ENCODE assay signal across 21 mouse cellular contexts in the genomic region with DNA sequence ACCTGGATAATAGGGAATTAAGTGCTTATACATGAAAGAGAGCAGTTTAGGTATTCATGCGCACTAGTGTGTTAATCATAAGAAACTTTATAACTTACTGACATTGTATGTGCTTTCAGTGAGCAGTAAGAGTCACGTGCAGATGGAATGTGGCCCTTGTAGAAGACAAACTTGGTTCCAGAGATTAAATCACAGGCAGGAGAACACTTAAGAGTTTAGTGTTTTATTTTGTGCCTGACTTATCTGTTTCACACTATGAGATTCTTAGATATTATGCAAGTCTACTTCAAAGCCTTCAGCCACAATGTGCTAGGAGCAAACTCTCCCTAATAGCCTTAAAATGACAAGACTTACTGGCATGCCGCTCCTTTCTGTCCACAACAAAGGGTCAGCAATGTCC.
DNase-seq lines count a peak whose midpoint lies in the region; ATAC-seq and TF ChIP-seq lines count a peak whose summit lies in the region.
"Had no signal": no experiment of that assay in that cellular context is flagged by ENCODE, and none has a peak within 500 bp of the region (broad histone marks: within the 10 kb centered on the region; RNA-seq: fewer than 3 reads in every experiment).

No protein-coding gene starts in this region.

- no peak overlapping the region for H3K4me3 ChIP-seq in lung, postnatal 0 days (ENCODE audit: low read depth, low read length)
- no peak overlapping the region for H3K4me3 ChIP-seq in lung, adult 2 months (replicated peaks; ENCODE audit: extremely low read depth, low read depth, low read length)
- H3K4me3 ChIP-seq: embryonic facial prominence, embryonic 13.5 days; embryonic facial prominence, embryonic 15.5 days; erythroblast, embryonic 14.5 days; forebrain, embryonic 10.5 days; forebrain, embryonic 12.5 days had no signal

- no peak for TF ChIP-seq CTCF in lung, postnatal 0 days (IDR thresholded peaks at IDR 0.05)
- no peak for TF ChIP-seq CTCF in lung, adult 2 months (IDR thresholded peaks at IDR 0.05; ENCODE audit: insufficient read depth, low read length)

- no peaks in the 10 kb centered on the region for H3K27me3 ChIP-seq in lung, postnatal 0 days (replicated peaks; ENCODE audit: insufficient read depth, low read length)
- H3K27me3 ChIP-seq: embryonic facial prominence, embryonic 13.5 days; embryonic facial prominence, embryonic 15.5 days; forebrain, embryonic 12.5 days had no signal

- TF ChIP-seq EP300 in lung, postnatal 0 days (IDR thresholded peaks at IDR 0.05), result peak; percentile 89

- no peak overlapping the region for H3K4me2 ChIP-seq in lung, postnatal 0 days (replicated peaks; ENCODE audit: low read depth, low read length)
- H3K4me2 ChIP-seq: embryonic facial prominence, embryonic 13.5 days; embryonic facial prominence, embryonic 15.5 days; forebrain, embryonic 12.5 days had no signal

- peak; percentile 59 for DNase-seq in lung, postnatal 0 days (ENCODE audit: low spot score)
- DNase-seq in lung, adult 2 months, result no peak
- DNase-seq in lung, postnatal 36 days, result peak; percentile 26
- no peak for DNase-seq in lung, postnatal 14 days
- DNase-seq: adrenal gland, adult 2 months; adrenal gland, postnatal 10 days; adrenal gland, postnatal 25 days; cerebellum, adult 11 months; cerebellum, adult 18-20 months; cerebellum, adult 8-10 months; cerebellum, adult 9-11 months; cerebellum, postnatal 14 days; cerebellum, postnatal 36 days; embryo, embryonic 11 days had no signal

- no peak for TF ChIP-seq POLR2A in lung, adult 2 months (IDR thresholded peaks at IDR 0.05; ENCODE audit: borderline replicate concordance, extremely low read depth, low read depth, low read length)

- WGBS in lung, postnatal 0 days, result 48% methylated on average over 3 of the region's 3 CpGs
- 69% methylated on average over 3 of the region's 3 CpGs for WGBS in lung, adult 2 months

- H3K9me3 ChIP-seq in lung, postnatal 0 days (ENCODE audit: low read length), result no peaks in the 10 kb centered on the region
- H3K9me3 ChIP-seq: embryonic facial prominence, embryonic 13.5 days; embryonic facial prominence, embryonic 15.5 days; forebrain, embryonic 10.5 days; forebrain, embryonic 12.5 days had no signal

- H3K27ac ChIP-seq in lung, postnatal 0 days (ENCODE audit: low read length), result no peak overlapping the region
- H3K27ac ChIP-seq: embryonic facial prominence, embryonic 13.5 days; embryonic facial prominence, embryonic 15.5 days; forebrain, embryonic 10.5 days; forebrain, embryonic 12.5 days had no signal

- H3K4me1 ChIP-seq in lung, postnatal 0 days (ENCODE audit: insufficient read depth, low read depth, low read length), result no peaks in the 10 kb centered on the region
- no peaks in the 10 kb centered on the region for H3K4me1 ChIP-seq in lung, adult 2 months (ENCODE audit: control insufficient read depth, insufficient read depth, low read length)
- H3K4me1 ChIP-seq: embryonic facial prominence, embryonic 13.5 days; embryonic facial prominence, embryonic 15.5 days; forebrain, embryonic 10.5 days; forebrain, embryonic 12.5 days had no signal

- no peaks in the 10 kb centered on the region for H3K36me3 ChIP-seq in lung, postnatal 0 days (ENCODE audit: insufficient read depth, low read length)
- H3K36me3 ChIP-seq: embryonic facial prominence, embryonic 13.5 days; embryonic facial prominence, embryonic 15.5 days; forebrain, embryonic 10.5 days; forebrain, embryonic 12.5 days had no signal

- no peak overlapping the region for H3K9ac ChIP-seq in lung, postnatal 0 days (replicated peaks; ENCODE audit: low read depth)
- H3K9ac ChIP-seq: embryonic facial prominence, embryonic 13.5 days; embryonic facial prominence, embryonic 15.5 days; forebrain, embryonic 12.5 days had no signal

- peak; percentile 80 for ATAC-seq in lung, postnatal 0 days
- ATAC-seq: forebrain, embryonic 14.5 days; forebrain, embryonic 16.5 days had no signal

Comparison
In these comparisons a context has a peak if more than half of its experiments do, and no peak if none do; other contexts are left out.
1. DNase-seq: peak in lung, postnatal 0 days (single experiment) and lung, postnatal 36 days (single experiment); none in lung, adult 2 months (single experiment) and lung, postnatal 14 days (single experiment).